ENCODE assay signal across 8 mouse cellular contexts in the genomic region with DNA sequence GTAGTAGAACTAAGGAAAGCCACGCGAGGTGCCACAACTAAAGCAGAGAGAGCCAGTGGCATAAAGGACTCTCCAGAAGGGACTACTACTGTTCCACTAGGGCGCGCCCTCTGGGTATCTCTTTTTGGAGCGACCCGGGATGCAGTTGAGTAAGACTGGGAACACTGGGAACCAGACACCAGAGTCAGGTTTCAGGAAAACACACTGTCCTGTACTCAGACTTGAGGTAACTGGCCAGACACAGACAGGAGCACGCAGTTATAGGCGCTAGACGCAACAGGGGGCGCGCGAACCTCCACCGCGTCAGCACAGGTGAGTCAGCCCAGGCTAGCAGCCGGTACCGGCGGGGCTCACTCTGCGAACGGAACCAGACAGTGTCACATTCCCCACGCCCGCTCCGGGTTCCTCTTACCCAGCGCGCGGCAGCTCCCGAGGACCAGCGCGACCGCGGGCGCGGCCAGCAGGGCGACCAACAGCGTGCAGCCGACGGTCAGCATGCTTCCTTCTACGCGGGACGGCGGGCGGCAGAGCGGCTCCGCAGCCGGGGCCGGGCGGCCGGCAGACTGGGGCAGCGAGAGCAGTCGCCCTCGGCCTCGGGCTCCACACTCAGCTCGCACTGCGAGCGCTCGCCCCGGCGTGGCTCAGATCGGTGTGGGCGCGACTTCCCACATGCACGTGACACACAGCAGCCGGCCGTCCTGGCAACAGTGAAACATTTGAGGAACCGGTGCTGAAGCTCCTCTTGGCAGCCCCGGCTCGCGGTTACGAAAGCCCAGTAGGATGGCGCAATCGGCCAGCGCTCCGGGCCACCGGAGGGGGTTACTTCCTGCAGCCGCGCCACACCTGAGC. TPM values are rescaled to one million over a fixed set of nuclear protein-coding genes. Genes with fewer than 3 reads are reported as not detected.
DNase-seq lines count a peak whose midpoint lies in the region; ATAC-seq and TF ChIP-seq lines count a peak whose summit lies in the region.

A gene (minus strand): TSS at position 654 of the 849 bp plus-strand sequence.

- peak; percentile 79 for ATAC-seq in frontal cortex, adult (ENCODE audit: low TSS enrichment)
- peak; percentile 74 to 84 for ATAC-seq in hematopoietic stem cell, adult 5-6 weeks (replicated peaks in 1 of 2; ENCODE audit: insufficient read depth in 1 of 2, low FRiP score in 2 of 2, low TSS enrichment in 1 of 2, low read depth in 1 of 2, poor library complexity in 2 of 2, severe bottlenecking in 2 of 2)
- ATAC-seq in lung, embryonic 15.5 days (ENCODE audit: borderline replicate concordance, extremely low read depth, low FRiP score, low TSS enrichment): peak; percentile 76

- 0 out of 4 replicates have a peak, but pooled peaks cover 0 to 4% of the 10 kb centered on the region in 2 experiments for H3K4me1 ChIP-seq in ES-E14 (ENCODE audit: control insufficient read depth in 2 of 2, insufficient read depth in 2 of 2, low read length in 2 of 2, poor library complexity in 1 of 2)
- H3K4me1 ChIP-seq in lung, embryonic 15.5 days: peaks cover 48% of the 10 kb centered on the region
- H3K4me1 ChIP-seq in olfactory bulb, adult 2 months (ENCODE audit: control insufficient read depth, insufficient read depth, low read length): peaks cover 12% of the 10 kb centered on the region

- no peak for TF ChIP-seq CTCF in olfactory bulb, adult 2 months (IDR thresholded peaks at IDR 0.05; ENCODE audit: insufficient read depth, low read depth, low read length)

- H3K36me3 ChIP-seq in ES-E14 (ENCODE audit: control insufficient read depth, insufficient read depth, low read length, poor library complexity, severe bottlenecking): no peaks in the 10 kb centered on the region; the same call in 1 of the 2 replicates
- no peaks in the 10 kb centered on the region for H3K36me3 ChIP-seq in lung, embryonic 15.5 days

- peaks cover 18% of the 10 kb centered on the region; the same call in 1 of the 2 replicates for H3K27me3 ChIP-seq in lung, embryonic 15.5 days

- in situ Hi-C loops in ES-E14 (cut with MboI; ENCODE audit: low sequenced_read_pairs in 2 of 2, unreplicated experiment in 2 of 2): no loop called here

- H3K9me3 ChIP-seq in ES-E14 (ENCODE audit: control insufficient read depth, insufficient read depth, low read depth, low read length): no peaks in the 10 kb centered on the region
- H3K9me3 ChIP-seq in lung, embryonic 15.5 days: no peaks in the 10 kb centered on the region

- H3K4me2 ChIP-seq in lung, embryonic 15.5 days: peak within 1 kb of the TSS; percentile 97

- no peak within 1 kb of the TSS for H3K27ac ChIP-seq in ES-E14 (ENCODE audit: insufficient read depth, low read depth, low read length, poor library complexity, severe bottlenecking)
- peak within 1 kb of the TSS; percentile 54; the same call in 1 of the 2 replicates for H3K27ac ChIP-seq in lung, embryonic 15.5 days
- H3K27ac ChIP-seq in olfactory bulb, adult 2 months (ENCODE audit: insufficient read depth, low read depth, low read length): no peak within 1 kb of the TSS

- H3K4me3 ChIP-seq in ES-E14 (ENCODE audit: insufficient read depth in 1 of 2, low read depth in 1 of 2, low read length in 2 of 2, poor library complexity in 1 of 2, severe bottlenecking in 1 of 2): peak within 1 kb of the TSS; percentile 70 to 82
- peak within 1 kb of the TSS; percentile 46 for H3K4me3 ChIP-seq in lung, embryonic 15.5 days
- peak within 1 kb of the TSS; percentile 49 for H3K4me3 ChIP-seq in olfactory bulb, adult 2 months (ENCODE audit: insufficient read depth, low read depth, low read length)

- WGBS in lung, embryonic 15.5 days: 2% methylated on average over 75 of the region's 75 CpGs
- 1% methylated on average over 75 of the region's 75 CpGs for WGBS in olfactory bulb, adult 2 months

- H3K9ac ChIP-seq in ES-E14 (ENCODE audit: insufficient read depth, low read depth, low read length, poor library complexity, severe bottlenecking): peak within 1 kb of the TSS; percentile 73
- peak within 1 kb of the TSS; percentile 42 for H3K9ac ChIP-seq in lung, embryonic 15.5 days

- no peak for TF ChIP-seq POLR2A in olfactory bulb, adult 2 months (IDR thresholded peaks at IDR 0.05; ENCODE audit: insufficient read depth, low read depth, low read length)

- peak; percentile 56 for DNase-seq in ES-E14 (ENCODE audit: low read depth, low spot score)
- DNase-seq in cerebellum, adult 18-20 months: peak; percentile 63 to 65
- peak; percentile 69 for DNase-seq in layer of hippocampus, adult 9-10 months (ENCODE audit: low spot score)
- peak; percentile 58 to 61 for DNase-seq in thymus, adult 18-20 months

TF ChIP-seq in ES-E14, 5 proteins besides CTCF, POLR2A, EP300 and RAD21:
- TF ChIP-seq CHD2 (IDR thresholded peaks at IDR 0.05; ENCODE audit: low read depth, low read length) (no peak), ZC3H11A (IDR thresholded peaks at IDR 0.05; ENCODE audit: borderline replicate concordance, low read depth, low read length) (no peak), ZNF384 (IDR thresholded peaks at IDR 0.05; ENCODE audit: low read depth, low read length) (no peak), HCFC1 (IDR thresholded peaks at IDR 0.05; ENCODE audit: borderline replicate concordance, insufficient read depth, low read length) (no peak), MAFK (IDR thresholded peaks at IDR 0.05; ENCODE audit: insufficient read depth, low read depth, low read length) (no peak)

RNA-seq across cellular contexts. Expression of the gene that starts here (rescaled TPM):
- 1.0 and 1.8 TPM in 2 replicates for total RNA-seq in ES-E14 (2012; rRNA removed)
- total RNA-seq in hematopoietic stem cell, adult 5-6 weeks (2017): 9.6 and 11.1 TPM in 2 replicates
- 3.6 TPM in 2 replicates for polyA plus RNA-seq in lung, embryonic 15.5 days (2015; fragmentation: Nextera tagmentation; extraction: Ambion mirVana)
- not detected in 2 replicates for polyA plus RNA-seq in olfactory bulb, adult 2 months (2012; ENCODE audit: insufficient read depth, insufficient read length, low replicate concordance, missing spikeins)
